In the genomic region with DNA sequence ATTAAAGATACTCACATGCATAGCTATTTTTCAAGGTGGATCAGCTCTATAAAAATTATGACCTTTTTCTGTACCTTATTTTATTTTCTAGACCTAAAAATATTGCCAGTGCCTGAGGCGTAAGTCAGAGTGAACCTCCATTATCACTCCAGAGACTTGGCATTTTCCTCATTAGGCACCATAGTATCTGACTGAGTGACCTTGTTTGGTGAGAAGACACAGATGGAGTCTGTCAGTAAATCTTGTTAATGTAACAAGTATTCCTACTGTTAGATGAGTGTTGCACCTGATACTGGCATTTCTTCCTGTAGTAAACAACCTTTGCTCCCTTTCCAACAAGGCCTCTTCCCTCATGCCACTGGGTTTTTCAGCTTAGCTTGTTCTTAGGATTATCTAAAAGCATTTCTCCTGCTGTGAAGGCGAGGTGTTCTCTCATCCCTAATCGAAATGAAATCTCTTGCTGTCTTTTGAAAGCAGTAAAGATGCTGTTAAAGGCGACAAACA, we compare ENCODE assay signal across 15 mouse cellular contexts.
"Had no signal": no experiment of that assay in that cellular context is flagged by ENCODE, and none has a peak within 500 bp of the region (broad histone marks: within the 10 kb centered on the region; RNA-seq: fewer than 3 reads in every experiment).

No protein-coding gene starts in this region.

- H3K9me3 ChIP-seq: limb, embryonic 13.5 days; liver, embryonic 15.5 days; midbrain, embryonic 12.5 days; neural tube, embryonic 12.5 days had no signal

- H3K27me3 ChIP-seq: limb, embryonic 13.5 days; liver, embryonic 15.5 days; megakaryocyte, embryonic 14.5 days; midbrain, embryonic 12.5 days; neural tube, embryonic 12.5 days had no signal

- H3K36me3 ChIP-seq: limb, embryonic 13.5 days; liver, embryonic 15.5 days; midbrain, embryonic 12.5 days; neural tube, embryonic 12.5 days had no signal

- H3K4me1 ChIP-seq: limb, embryonic 13.5 days; liver, embryonic 15.5 days; megakaryocyte, embryonic 14.5 days; midbrain, embryonic 12.5 days; neural tube, embryonic 12.5 days had no signal

- DNase-seq: kidney, adult 11 months; kidney, adult 9 months; kidney, postnatal 10 days; kidney, postnatal 4 days; left cerebral cortex, postnatal 4 days; lung, embryonic 14.5 days; lung, postnatal 14 days; right cerebral cortex, postnatal 14 days; thymus, postnatal 4 days had no signal

- H3K27ac ChIP-seq: limb, embryonic 13.5 days; liver, embryonic 15.5 days; macrophage; midbrain, embryonic 12.5 days; neural tube, embryonic 12.5 days had no signal

- H3K4me3 ChIP-seq: limb, embryonic 13.5 days; liver, embryonic 15.5 days; megakaryocyte, embryonic 14.5 days; midbrain, embryonic 12.5 days; neural tube, embryonic 12.5 days had no signal

- H3K9ac ChIP-seq: limb, embryonic 13.5 days; liver, embryonic 15.5 days; lung, embryonic 14.5 days; midbrain, embryonic 12.5 days; neural tube, embryonic 12.5 days had no signal

- H3K4me2 ChIP-seq: limb, embryonic 13.5 days; liver, embryonic 15.5 days; lung, embryonic 14.5 days; midbrain, embryonic 12.5 days; neural tube, embryonic 12.5 days had no signal
